Mouse (Mus musculus): Measurements from ENCODE around the gene Rbfox2. TPM values are rescaled to one million over a fixed set of nuclear protein-coding genes. Genes with fewer than 3 reads are reported as not detected.

Rbfox2 gene
- polyA plus RNA-seq, 1 experiment from 2014 or later = 56.8 TPM

- no peaks in the 10 kb centered on the region for H3K9me3 ChIP-seq
- no peak overlapping the region for H3K27ac ChIP-seq
- no peak overlapping the region for H3K9ac ChIP-seq
- peaks cover 25% of the 10 kb centered on the region for H3K4me1 ChIP-seq
- 69% methylated on average over 4 of the region's 4 CpGs for WGBS
- H3K4me2 ChIP-seq = no peak overlapping the region
- no peak for ATAC-seq (ENCODE audit: insufficient read depth, low FRiP score, low read depth)
- H3K4me3 ChIP-seq (replicated peaks) = no peak overlapping the region
- H3K36me3 ChIP-seq = no peaks in the 10 kb centered on the region
- H3K27me3 ChIP-seq (replicated peaks) = no peaks in the 10 kb centered on the region
These were observed 86.0 kb downstream of the Rbfox2 start for GRCm38 (mm10) chr15:77220833-77221232.

GRCm38 (mm10) chr15:77220137-77220536 is 86.7 kb downstream of the Rbfox2 start:
- Histone ChIP-seq H3K4me1 (peaks cover 32% of the 10 kb centered on the region), H3K4me2 (no peak overlapping the region), H3K9ac (no peak overlapping the region), H3K27ac (no peak overlapping the region), H3K9me3 (no peaks in the 10 kb centered on the region), H3K4me3 (replicated peaks) (no peak overlapping the region), H3K36me3 (no peaks in the 10 kb centered on the region), H3K27me3 (replicated peaks) (no peaks in the 10 kb centered on the region)
- peak; percentile 54; the same call in 1 of the 2 replicates for ATAC-seq (ENCODE audit: insufficient read depth, low FRiP score, low read depth)

- H3K4me2 ChIP-seq = no peak overlapping the region
- H3K4me1 ChIP-seq = peaks cover 33% of the 10 kb centered on the region
- no peak overlapping the region for H3K27ac ChIP-seq
- H3K27me3 ChIP-seq (replicated peaks) = no peaks in the 10 kb centered on the region
- H3K9ac ChIP-seq = no peak overlapping the region
- no peak overlapping the region for H3K4me3 ChIP-seq (replicated peaks)
- no peak for ATAC-seq (ENCODE audit: insufficient read depth, low FRiP score, low read depth)
- H3K36me3 ChIP-seq = no peaks in the 10 kb centered on the region
- no peaks in the 10 kb centered on the region for H3K9me3 ChIP-seq
- 72% methylated on average over 1 of the region's 1 CpGs for WGBS
These were observed 87.2 kb downstream of the Rbfox2 start for GRCm38 (mm10) chr15:77219571-77219970.

- Histone ChIP-seq H3K4me1 (peaks cover 44% of the 10 kb centered on the region), H3K27me3 (replicated peaks) (no peaks in the 10 kb centered on the region), H3K9me3 (no peaks in the 10 kb centered on the region), H3K4me3 (replicated peaks) (no peak overlapping the region), H3K4me2 (no peak overlapping the region), H3K9ac (no peak overlapping the region), H3K36me3 (no peaks in the 10 kb centered on the region), H3K27ac (no peak overlapping the region)
- no peak for ATAC-seq (ENCODE audit: insufficient read depth, low FRiP score, low read depth)
- WGBS = 83% methylated on average over 3 of the region's 3 CpGs
These were observed 88.8 kb downstream of the Rbfox2 start for GRCm38 (mm10) chr15:77218007-77218406.

- Histone ChIP-seq H3K4me2 (no peak overlapping the region), H3K27ac (no peak overlapping the region), H3K27me3 (replicated peaks) (no peaks in the 10 kb centered on the region), H3K9me3 (no peaks in the 10 kb centered on the region), H3K4me3 (replicated peaks) (no peak overlapping the region), H3K9ac (no peak overlapping the region), H3K4me1 (peaks cover 45% of the 10 kb centered on the region), H3K36me3 (no peaks in the 10 kb centered on the region)
- WGBS = 47% methylated on average over 1 of the region's 1 CpGs
- no peak for ATAC-seq (ENCODE audit: insufficient read depth, low FRiP score, low read depth)
These were observed 89.3 kb downstream of the Rbfox2 start for GRCm38 (mm10) chr15:77217523-77217922.

- H3K9ac ChIP-seq = no peak overlapping the region
- H3K4me2 ChIP-seq = no peak overlapping the region
- H3K4me3 ChIP-seq (replicated peaks) = no peak overlapping the region
- 58% methylated on average over 6 of the region's 6 CpGs for WGBS
- H3K4me1 ChIP-seq = peaks cover 45% of the 10 kb centered on the region
- H3K36me3 ChIP-seq = no peaks in the 10 kb centered on the region
- H3K9me3 ChIP-seq = no peaks in the 10 kb centered on the region
- H3K27me3 ChIP-seq (replicated peaks) = no peaks in the 10 kb centered on the region
- H3K27ac ChIP-seq = no peak overlapping the region; the same call in 1 of the 2 replicates
- ATAC-seq (ENCODE audit: insufficient read depth, low FRiP score, low read depth) = no peak
These were observed 90.1 kb downstream of the Rbfox2 start for GRCm38 (mm10) chr15:77216704-77217103.

- no peak; the same call in 1 of the 2 replicates for ATAC-seq (ENCODE audit: insufficient read depth, low FRiP score, low read depth)
- peak overlapping the region; percentile 28; the same call in 1 of the 2 replicates for H3K4me2 ChIP-seq
These were observed 91.5 kb downstream of the Rbfox2 start for GRCm38 (mm10) chr15:77215178-77215800.

GRCm38 (mm10) chr15:77214410-77215107 is 92.2 kb downstream of the Rbfox2 start:
- WGBS = 35% methylated on average over 8 of the region's 8 CpGs
- Histone ChIP-seq H3K36me3 (no peaks in the 10 kb centered on the region), H3K27me3 (replicated peaks) (no peaks in the 10 kb centered on the region), H3K9ac (no peak overlapping the region), H3K9me3 (no peaks in the 10 kb centered on the region), H3K4me1 (peaks cover 42% of the 10 kb centered on the region), H3K4me3 (replicated peaks) (no peak overlapping the region), H3K4me2 (no peak overlapping the region), H3K27ac (peak overlapping the region; percentile 83)
- ATAC-seq (ENCODE audit: insufficient read depth, low FRiP score, low read depth) = peak; percentile 40; the same call in 1 of the 2 replicates

More at GRCm38 (mm10) chr15:77215178-77215800, 91.5 kb downstream of the Rbfox2 start:
- peaks cover 45% of the 10 kb centered on the region for H3K4me1 ChIP-seq
- no peaks in the 10 kb centered on the region for H3K9me3 ChIP-seq
- no peak overlapping the region for H3K9ac ChIP-seq
- H3K27me3 ChIP-seq (replicated peaks) = no peaks in the 10 kb centered on the region
- H3K36me3 ChIP-seq = no peaks in the 10 kb centered on the region
- H3K27ac ChIP-seq = peak overlapping the region; percentile 83
- 16% methylated on average over 5 of the region's 5 CpGs for WGBS
- H3K4me3 ChIP-seq (replicated peaks) = no peak overlapping the region

GRCm38 (mm10) chr15:77213829-77214228 is 93.0 kb downstream of the Rbfox2 start:
- Histone ChIP-seq H3K4me3 (replicated peaks) (no peak overlapping the region), H3K9ac (no peak overlapping the region), H3K27ac (no peak overlapping the region), H3K27me3 (replicated peaks) (no peaks in the 10 kb centered on the region), H3K4me2 (no peak overlapping the region), H3K36me3 (no peaks in the 10 kb centered on the region), H3K9me3 (no peaks in the 10 kb centered on the region), H3K4me1 (peaks cover 41% of the 10 kb centered on the region)
- ATAC-seq (ENCODE audit: insufficient read depth, low FRiP score, low read depth) = no peak
- 37% methylated on average over 5 of the region's 5 CpGs for WGBS

- H3K27me3 ChIP-seq (replicated peaks) = no peaks in the 10 kb centered on the region
- no peak overlapping the region for H3K4me3 ChIP-seq (replicated peaks)
- H3K36me3 ChIP-seq = no peaks in the 10 kb centered on the region
- no peak overlapping the region for H3K27ac ChIP-seq
- ATAC-seq (ENCODE audit: insufficient read depth, low FRiP score, low read depth) = no peak
- no peak overlapping the region for H3K9ac ChIP-seq
- 59% methylated on average over 7 of the region's 7 CpGs for whole genome bisulfite sequencing
- H3K4me2 ChIP-seq = no peak overlapping the region
- H3K4me1 ChIP-seq = peaks cover 40% of the 10 kb centered on the region
- no peaks in the 10 kb centered on the region for H3K9me3 ChIP-seq
These were observed 94.0 kb downstream of the Rbfox2 start for GRCm38 (mm10) chr15:77212818-77213217.

GRCm38 (mm10) chr15:77212217-77212757 is 94.5 kb downstream of the Rbfox2 start:
- 47% methylated on average over 4 of the region's 4 CpGs for WGBS
- H3K27me3 ChIP-seq (replicated peaks) = no peaks in the 10 kb centered on the region
- no peaks in the 10 kb centered on the region for H3K36me3 ChIP-seq
- H3K9ac ChIP-seq = no peak overlapping the region
- no peak for ATAC-seq (ENCODE audit: insufficient read depth, low FRiP score, low read depth)
- H3K27ac ChIP-seq = no peak overlapping the region
- H3K9me3 ChIP-seq = no peaks in the 10 kb centered on the region
- no peak overlapping the region for H3K4me3 ChIP-seq (replicated peaks)
- peaks cover 35% of the 10 kb centered on the region for H3K4me1 ChIP-seq
- no peak overlapping the region for H3K4me2 ChIP-seq

- 64% methylated on average over 5 of the region's 5 CpGs for WGBS
- no peak for ATAC-seq (ENCODE audit: insufficient read depth, low FRiP score, low read depth)
- Histone ChIP-seq H3K9me3 (no peaks in the 10 kb centered on the region), H3K27ac (no peak overlapping the region), H3K4me2 (no peak overlapping the region), H3K9ac (no peak overlapping the region), H3K4me3 (replicated peaks) (no peak overlapping the region), H3K27me3 (replicated peaks) (no peaks in the 10 kb centered on the region), H3K4me1 (peaks cover 12% of the 10 kb centered on the region), H3K36me3 (no peaks in the 10 kb centered on the region)
These were observed 99.8 kb downstream of the Rbfox2 start for GRCm38 (mm10) chr15:77206996-77207395.

All from stomach, embryonic 15.5 days (tissue).